Mouse (Mus musculus): ENCODE measurements around the gene Cox5b. TPM values are rescaled to one million over a fixed set of nuclear protein-coding genes. Genes with fewer than 3 reads are reported as not detected.
"Not testable (repeated sequence)": the region's sequence is repeated elsewhere in the genome, so short reads cannot be mapped to it uniquely, and the experiment has no call there.

Gene Cox5b
- polyA plus RNA-seq, 1 experiment from 2014 or later = 531 TPM

DNA sequence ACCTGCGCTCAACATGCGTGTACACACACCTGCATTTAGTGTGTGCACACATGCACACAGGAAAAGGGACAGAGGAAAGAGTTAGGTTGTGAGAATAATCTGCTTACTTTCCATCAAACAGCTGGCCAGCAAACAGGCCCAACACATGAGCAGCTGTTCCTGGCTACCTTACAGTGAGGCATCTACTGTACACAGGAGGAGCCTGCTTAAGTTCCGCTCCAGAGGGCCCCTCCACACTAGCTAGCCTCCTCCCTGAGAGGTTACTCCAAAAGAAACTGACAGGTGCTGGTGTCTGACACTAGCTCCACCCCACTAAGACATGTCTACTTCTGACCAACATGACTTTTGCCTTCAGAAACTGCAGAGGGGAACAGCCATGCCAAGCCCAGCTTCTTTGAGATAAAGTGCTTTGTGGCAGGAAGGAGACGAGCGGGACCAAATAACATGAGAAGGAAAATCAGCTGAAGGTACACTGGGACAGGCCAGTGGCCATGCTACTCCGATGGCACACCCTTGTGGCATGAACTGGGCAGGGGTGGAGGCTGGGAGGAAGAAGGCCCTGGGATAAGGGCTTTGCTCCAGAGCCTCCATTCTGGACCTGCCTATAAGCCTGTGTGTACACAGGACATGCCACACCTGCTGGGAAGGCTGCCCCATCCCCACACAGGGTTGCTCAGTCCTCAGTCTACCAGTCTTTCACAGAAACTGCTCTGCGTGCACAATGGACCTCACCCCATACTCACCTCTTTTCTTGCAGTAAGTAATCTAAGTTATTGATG lies 32.4 kb upstream of the Cox5b start:
- H3K9me3 ChIP-seq (ENCODE audit: control insufficient read depth, low read length) = no peaks in the 10 kb centered on the region
- no peak overlapping the region for H3K4me3 ChIP-seq (ENCODE audit: low read depth, low read length)
- 89% methylated on average over 7 of the region's 7 CpGs for WGBS
- H3K27me3 ChIP-seq (ENCODE audit: control insufficient read depth, insufficient read depth, low read length) = no peaks in the 10 kb centered on the region
- H3K9ac ChIP-seq (ENCODE audit: low read length) = no peak overlapping the region
- no peak overlapping the region for H3K27ac ChIP-seq (ENCODE audit: low read depth, low read length)
- no peak overlapping the region for H3K4me2 ChIP-seq
- no peaks in the 10 kb centered on the region for H3K36me3 ChIP-seq (ENCODE audit: control insufficient read depth, insufficient read depth, low read length)
- DNase-seq (ENCODE audit: low spot score, missing footprints) (no peak), ATAC-seq (ENCODE audit: low FRiP score) (no peak)
- H3K4me1 ChIP-seq (ENCODE audit: control insufficient read depth, insufficient read depth, low read length) = no peaks in the 10 kb centered on the region

DNA sequence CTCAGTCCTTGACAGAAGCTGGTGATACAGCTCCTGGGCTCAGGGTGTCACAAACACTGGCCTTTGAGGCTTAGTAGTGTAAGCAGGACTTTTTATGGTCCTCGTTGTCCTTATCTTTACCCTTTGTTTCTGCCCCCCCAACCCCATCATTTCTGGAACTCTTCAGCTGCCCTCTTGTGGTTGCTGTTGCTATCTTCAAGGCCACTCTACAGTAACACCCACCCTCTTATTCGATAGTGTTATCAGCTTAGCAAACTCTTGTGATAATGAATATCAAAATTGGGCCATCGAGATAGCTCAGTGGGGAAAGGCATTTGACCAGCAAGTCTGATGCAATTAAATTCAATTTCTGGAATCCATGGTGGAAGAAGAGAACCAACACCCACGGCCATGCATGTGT lies 26.8 kb upstream of the Cox5b start:
- H3K27me3 ChIP-seq (ENCODE audit: control insufficient read depth, insufficient read depth, low read length) = no peaks in the 10 kb centered on the region
- no peaks in the 10 kb centered on the region for H3K9me3 ChIP-seq (ENCODE audit: control insufficient read depth, low read length)
- no peak overlapping the region for H3K9ac ChIP-seq (ENCODE audit: low read length)
- ATAC-seq (ENCODE audit: low FRiP score) = no peak
- H3K4me2 ChIP-seq = no peak overlapping the region
- H3K36me3 ChIP-seq (ENCODE audit: control insufficient read depth, insufficient read depth, low read length) = no peaks in the 10 kb centered on the region
- WGBS = 81% methylated on average over 4 of the region's 4 CpGs
- H3K4me1 ChIP-seq (ENCODE audit: control insufficient read depth, insufficient read depth, low read length) = no peaks in the 10 kb centered on the region
- H3K27ac ChIP-seq (ENCODE audit: low read depth, low read length) = no peak overlapping the region
- H3K4me3 ChIP-seq (ENCODE audit: low read depth, low read length) = no peak overlapping the region
- DNase-seq (ENCODE audit: low spot score, missing footprints) = no peak

DNA sequence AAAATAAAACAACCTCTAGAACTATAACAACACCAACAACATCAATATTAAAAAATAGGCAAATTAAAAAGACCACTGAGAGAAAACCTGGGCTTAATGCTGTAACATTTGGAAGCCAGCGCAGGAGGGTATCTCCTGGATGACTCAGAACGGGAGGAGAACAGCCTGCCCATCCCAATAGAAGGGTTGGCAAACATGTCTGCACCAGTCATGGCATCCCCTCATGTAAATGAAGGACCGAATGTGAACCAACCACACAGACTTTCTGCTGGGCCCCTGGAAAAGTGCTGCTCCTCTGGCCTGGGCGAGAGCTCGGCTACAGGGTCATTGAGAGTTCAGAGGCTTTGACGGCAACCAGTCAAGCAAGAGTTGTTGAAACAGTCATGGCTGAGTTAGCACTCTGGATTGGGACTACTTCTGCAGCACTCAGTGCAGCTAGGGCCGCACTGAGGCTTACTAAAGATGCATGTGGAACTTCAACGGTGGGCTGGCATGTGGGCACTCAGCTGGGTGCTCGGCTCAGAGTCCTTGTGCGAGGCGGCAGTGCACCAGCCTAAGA lies 26.0 kb upstream of the Cox5b start:
- no peak overlapping the region for H3K4me3 ChIP-seq (ENCODE audit: low read depth, low read length)
- DNase-seq (ENCODE audit: low spot score, missing footprints) (no peak), ATAC-seq (ENCODE audit: low FRiP score) (no peak)
- H3K9me3 ChIP-seq (ENCODE audit: control insufficient read depth, low read length) = no peaks in the 10 kb centered on the region
- H3K4me1 ChIP-seq (ENCODE audit: control insufficient read depth, insufficient read depth, low read length) = no peaks in the 10 kb centered on the region
- no peak overlapping the region for H3K4me2 ChIP-seq
- no peaks in the 10 kb centered on the region for H3K27me3 ChIP-seq (ENCODE audit: control insufficient read depth, insufficient read depth, low read length)
- H3K27ac ChIP-seq (ENCODE audit: low read depth, low read length) = no peak overlapping the region
- no peak overlapping the region for H3K9ac ChIP-seq (ENCODE audit: low read length)
- WGBS = 65% methylated on average over 11 of the region's 11 CpGs
- no peaks in the 10 kb centered on the region for H3K36me3 ChIP-seq (ENCODE audit: control insufficient read depth, insufficient read depth, low read length)

DNA sequence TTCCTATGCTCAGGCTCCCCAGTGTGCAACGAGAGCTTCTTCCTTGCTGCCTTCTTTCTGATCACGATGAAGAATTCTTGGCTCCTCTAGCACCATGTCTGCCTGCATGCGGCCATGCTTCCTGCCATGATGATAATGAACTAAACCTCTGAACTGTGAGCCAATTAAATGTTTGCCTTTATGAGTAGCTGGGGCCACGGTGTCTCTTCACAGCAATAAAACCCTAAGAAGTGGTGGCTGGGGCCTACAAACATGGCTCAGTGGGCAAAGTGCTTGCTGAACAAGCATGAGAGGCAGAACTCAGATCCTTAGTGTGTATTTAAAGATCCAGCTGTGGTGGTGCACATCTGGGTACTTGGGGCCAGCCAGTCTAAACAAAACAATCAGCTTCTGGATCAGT lies 25.3 kb upstream of the Cox5b start:
- no peak overlapping the region for H3K27ac ChIP-seq (ENCODE audit: low read depth, low read length)
- no peak overlapping the region for H3K4me3 ChIP-seq (ENCODE audit: low read depth, low read length)
- no peaks in the 10 kb centered on the region for H3K36me3 ChIP-seq (ENCODE audit: control insufficient read depth, insufficient read depth, low read length)
- WGBS = 66% methylated on average over 4 of the region's 4 CpGs
- no peaks in the 10 kb centered on the region for H3K4me1 ChIP-seq (ENCODE audit: control insufficient read depth, insufficient read depth, low read length)
- no peak overlapping the region for H3K9ac ChIP-seq (ENCODE audit: low read length)
- ATAC-seq (ENCODE audit: low FRiP score) (no peak), DNase-seq (ENCODE audit: low spot score, missing footprints) (no peak)
- no peaks in the 10 kb centered on the region for H3K9me3 ChIP-seq (ENCODE audit: control insufficient read depth, low read length)
- H3K4me2 ChIP-seq = no peak overlapping the region
- no peaks in the 10 kb centered on the region for H3K27me3 ChIP-seq (ENCODE audit: control insufficient read depth, insufficient read depth, low read length)

DNA sequence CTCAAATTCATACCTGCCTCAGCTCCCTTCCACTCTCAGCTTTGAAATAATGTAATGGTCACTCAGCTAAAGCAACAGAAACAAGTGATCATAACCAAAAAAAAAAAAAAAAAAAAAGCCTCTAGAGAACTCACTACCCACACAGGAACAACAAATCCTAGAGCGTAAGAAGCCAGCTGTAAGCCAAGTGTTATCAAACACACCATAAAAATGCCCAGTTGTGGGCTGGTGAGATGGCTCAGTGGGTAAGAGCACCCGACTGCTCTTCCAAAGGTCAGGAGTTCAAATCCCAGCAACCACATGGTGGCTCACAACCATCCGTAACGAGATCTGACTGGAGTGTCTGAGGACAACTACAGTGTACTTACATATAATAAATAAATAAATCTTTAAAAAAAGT lies 23.2 kb upstream of the Cox5b start:
- H3K4me1 ChIP-seq (ENCODE audit: control insufficient read depth, insufficient read depth, low read length); H3K4me2 ChIP-seq; DNase-seq (ENCODE audit: low spot score, missing footprints); H3K9ac ChIP-seq (ENCODE audit: low read length); H3K4me3 ChIP-seq (ENCODE audit: low read depth, low read length); H3K36me3 ChIP-seq (ENCODE audit: control insufficient read depth, insufficient read depth, low read length); H3K9me3 ChIP-seq (ENCODE audit: control insufficient read depth, low read length); H3K27me3 ChIP-seq (ENCODE audit: control insufficient read depth, insufficient read depth, low read length); H3K27ac ChIP-seq (ENCODE audit: low read depth, low read length); ATAC-seq (ENCODE audit: low FRiP score): not testable (repeated sequence)
- 75% methylated on average over 4 of the region's 4 CpGs for WGBS

DNA sequence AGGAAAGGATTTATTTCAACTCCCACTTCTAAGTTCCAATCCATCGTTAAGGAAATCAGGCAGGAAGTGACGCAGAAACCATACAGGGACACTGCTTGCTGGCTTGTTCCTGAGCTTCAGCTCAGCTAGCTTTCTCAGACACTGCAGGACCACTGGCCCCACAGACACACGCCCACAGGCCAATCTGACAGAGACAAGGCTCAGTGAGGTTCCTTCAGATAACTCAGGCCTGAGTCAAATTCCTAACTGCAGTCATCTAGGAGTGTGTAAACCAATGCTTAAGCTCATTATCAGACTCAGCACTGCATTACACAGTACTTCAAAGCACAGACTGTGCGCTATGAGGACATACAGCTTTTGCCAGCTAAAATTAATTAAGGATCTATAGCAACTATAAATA lies 21.0 kb upstream of the Cox5b start:
- Histone ChIP-seq H3K27me3 (ENCODE audit: control insufficient read depth, insufficient read depth, low read length) (no peaks in the 10 kb centered on the region), H3K27ac (ENCODE audit: low read depth, low read length) (no peak overlapping the region), H3K36me3 (ENCODE audit: control insufficient read depth, insufficient read depth, low read length) (no peaks in the 10 kb centered on the region), H3K4me1 (ENCODE audit: control insufficient read depth, insufficient read depth, low read length) (no peaks in the 10 kb centered on the region), H3K9ac (ENCODE audit: low read length) (no peak overlapping the region), H3K4me2 (no peak overlapping the region), H3K9me3 (ENCODE audit: control insufficient read depth, low read length) (no peaks in the 10 kb centered on the region), H3K4me3 (ENCODE audit: low read depth, low read length) (no peak overlapping the region)
- DNase-seq (ENCODE audit: low spot score, missing footprints) (no peak), ATAC-seq (ENCODE audit: low FRiP score) (no peak)
- WGBS = 73% methylated on average over 4 of the region's 4 CpGs

DNA sequence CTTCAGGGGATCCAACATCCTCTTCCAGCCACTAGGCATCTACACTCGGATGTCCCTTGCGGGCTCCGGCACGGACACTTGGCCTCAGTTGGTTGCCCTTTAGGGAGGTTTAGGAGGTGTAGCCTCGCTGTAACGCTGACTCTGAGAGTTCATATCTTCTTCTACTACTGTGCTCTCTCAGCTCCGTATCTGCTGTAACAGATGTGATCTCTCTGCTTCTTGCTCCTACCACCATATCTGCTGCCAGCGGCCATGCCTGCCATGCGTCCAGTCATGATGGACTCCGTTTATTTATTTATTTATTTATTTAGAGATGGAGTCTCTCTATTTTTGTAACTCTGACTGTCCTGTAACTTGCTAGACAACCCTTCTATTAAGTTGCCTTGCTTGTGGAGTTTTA lies 20.0 kb upstream of the Cox5b start:
- no peaks in the 10 kb centered on the region for H3K27me3 ChIP-seq (ENCODE audit: control insufficient read depth, insufficient read depth, low read length)
- H3K9ac ChIP-seq (ENCODE audit: low read length) = no peak overlapping the region
- H3K4me1 ChIP-seq (ENCODE audit: control insufficient read depth, insufficient read depth, low read length) = no peaks in the 10 kb centered on the region
- no peak overlapping the region for H3K4me2 ChIP-seq
- ATAC-seq (ENCODE audit: low FRiP score) (no peak), DNase-seq (ENCODE audit: low spot score, missing footprints) (no peak)
- 89% methylated on average over 10 of the region's 10 CpGs for WGBS
- no peaks in the 10 kb centered on the region for H3K9me3 ChIP-seq (ENCODE audit: control insufficient read depth, low read length)
- H3K4me3 ChIP-seq (ENCODE audit: low read depth, low read length) = no peak overlapping the region
- no peaks in the 10 kb centered on the region for H3K36me3 ChIP-seq (ENCODE audit: control insufficient read depth, insufficient read depth, low read length)
- H3K27ac ChIP-seq (ENCODE audit: low read depth, low read length) = no peak overlapping the region

DNA sequence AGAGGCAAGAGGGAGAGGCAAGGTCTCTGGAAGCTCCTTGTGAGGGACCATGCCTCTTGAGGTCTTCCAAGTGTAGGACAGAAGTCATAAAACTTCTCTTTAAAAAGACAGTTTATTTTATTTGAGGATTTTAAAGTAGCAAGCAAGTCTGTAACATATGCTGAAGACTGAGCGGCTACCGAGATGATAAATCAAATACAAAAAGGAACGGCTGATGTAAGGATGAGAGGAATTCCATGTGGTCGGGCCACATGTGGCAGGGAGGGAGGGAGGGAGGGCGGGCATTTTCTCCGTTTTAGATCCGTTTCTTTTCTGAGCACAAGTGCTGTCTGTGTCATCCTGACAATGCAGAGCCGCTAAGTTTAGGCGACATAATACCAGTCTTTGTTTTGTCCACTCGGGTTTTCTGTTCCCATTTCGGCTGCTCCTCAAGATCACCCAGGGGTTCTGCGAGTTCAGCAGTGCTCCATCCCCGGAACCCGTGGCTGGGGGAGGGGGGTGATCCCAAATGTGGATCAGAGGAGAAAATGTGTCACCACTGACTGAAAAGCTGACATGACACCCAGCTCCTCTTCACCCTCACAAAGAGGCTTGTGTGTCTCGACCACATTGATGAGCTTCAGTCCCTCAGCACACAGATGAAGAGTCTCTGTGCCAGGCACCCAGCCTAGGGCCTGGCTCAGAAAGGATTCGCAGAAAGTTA lies 18.4 kb upstream of the Cox5b start:
- DNase-seq (ENCODE audit: low spot score, missing footprints) (no peak), ATAC-seq (ENCODE audit: low FRiP score) (no peak)
- Histone ChIP-seq H3K36me3 (ENCODE audit: control insufficient read depth, insufficient read depth, low read length) (no peaks in the 10 kb centered on the region), H3K4me2 (no peak overlapping the region), H3K9ac (ENCODE audit: low read length) (no peak overlapping the region), H3K27ac (ENCODE audit: low read depth, low read length) (no peak overlapping the region), H3K9me3 (ENCODE audit: control insufficient read depth, low read length) (no peaks in the 10 kb centered on the region), H3K27me3 (ENCODE audit: control insufficient read depth, insufficient read depth, low read length) (no peaks in the 10 kb centered on the region), H3K4me1 (ENCODE audit: control insufficient read depth, insufficient read depth, low read length) (no peaks in the 10 kb centered on the region), H3K4me3 (ENCODE audit: low read depth, low read length) (no peak overlapping the region)
- 55% methylated on average over 16 of the region's 16 CpGs for WGBS

DNA sequence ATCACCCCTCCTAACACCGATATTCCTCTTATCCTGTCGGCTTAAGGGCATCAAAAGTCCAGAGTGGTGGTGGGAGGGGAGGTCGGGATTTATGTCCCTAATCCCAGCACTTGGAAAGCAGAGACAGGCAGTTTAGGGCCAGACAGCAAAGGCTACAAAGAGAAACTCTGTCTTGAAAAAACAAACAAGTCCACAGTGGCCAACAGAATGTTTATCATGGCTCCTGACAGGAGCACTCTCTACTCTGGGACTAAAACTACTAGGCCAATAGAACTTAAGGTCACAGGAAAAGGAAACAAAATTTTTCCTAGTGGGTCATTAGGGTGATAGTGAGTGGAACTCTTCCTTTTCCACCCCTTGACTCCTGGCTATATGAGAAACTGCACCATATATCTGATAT lies 16.3 kb upstream of the Cox5b start:
- Histone ChIP-seq H3K36me3 (ENCODE audit: control insufficient read depth, insufficient read depth, low read length) (no peaks in the 10 kb centered on the region), H3K4me1 (ENCODE audit: control insufficient read depth, insufficient read depth, low read length) (no peaks in the 10 kb centered on the region), H3K4me3 (ENCODE audit: low read depth, low read length) (no peak overlapping the region), H3K27me3 (ENCODE audit: control insufficient read depth, insufficient read depth, low read length) (no peaks in the 10 kb centered on the region), H3K4me2 (no peak overlapping the region), H3K9ac (ENCODE audit: low read length) (no peak overlapping the region), H3K27ac (ENCODE audit: low read depth, low read length) (no peak overlapping the region), H3K9me3 (ENCODE audit: control insufficient read depth, low read length) (no peaks in the 10 kb centered on the region)
- ATAC-seq (ENCODE audit: low FRiP score) = no peak
- no peak for DNase-seq (ENCODE audit: low spot score, missing footprints)
- WGBS = 50% methylated on average over 3 of the region's 3 CpGs

Measured in midbrain, embryonic 11.5 days (tissue).